In the genomic region with DNA sequence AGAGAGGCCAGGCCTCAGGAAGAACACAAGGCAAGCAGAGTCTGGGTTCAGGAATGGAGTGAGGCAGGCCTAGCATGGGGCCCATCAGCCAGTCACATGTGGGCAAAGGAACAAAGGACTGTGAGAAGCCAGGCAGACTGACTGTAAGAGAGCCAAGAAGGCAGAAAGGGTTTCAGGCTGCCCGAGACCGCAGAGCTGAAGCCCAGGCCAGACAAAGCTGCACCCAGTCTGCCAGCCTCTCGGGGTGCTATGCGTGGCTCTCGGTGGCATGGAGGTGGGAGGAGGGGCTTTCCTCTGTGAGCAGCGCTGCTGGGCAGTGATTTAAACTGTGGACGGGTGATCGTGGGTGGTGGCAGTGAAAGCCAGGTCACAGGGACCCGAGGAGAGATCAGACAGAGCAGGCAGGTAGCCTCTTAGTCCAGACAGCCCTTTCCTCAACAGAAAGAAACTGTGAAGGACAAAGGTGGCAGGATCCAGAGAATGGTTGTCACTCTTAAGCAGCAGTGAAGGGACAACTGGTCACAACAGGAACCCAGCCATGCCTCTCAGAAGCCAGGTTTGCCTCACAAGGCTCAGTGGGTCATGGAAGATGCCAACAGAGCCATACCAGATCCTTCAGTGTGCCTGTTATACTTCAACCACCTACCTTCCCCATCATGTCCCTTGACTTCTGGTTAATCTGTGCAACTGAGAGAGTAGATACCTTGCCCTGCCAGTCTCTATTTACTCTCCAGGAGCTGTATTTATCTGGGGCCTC, we compare ENCODE assay signal across 14 mouse cellular contexts. TPM values are rescaled to one million over a fixed set of nuclear protein-coding genes. Genes with fewer than 3 reads are reported as not detected.
A peak's percentile ranks its signal among the peaks of the same experiment; 100 is the strongest.
DNase-seq lines count a peak whose midpoint lies in the region; TF ChIP-seq lines count a peak whose summit lies in the region.
"Had no signal": no experiment of that assay in that cellular context is flagged by ENCODE, and none has a peak within 500 bp of the region (broad histone marks: within the 10 kb centered on the region; RNA-seq: fewer than 3 reads in every experiment).

No protein-coding gene starts in this region.

- H3K27me3 ChIP-seq in kidney, adult 2 months (replicated peaks; ENCODE audit: control insufficient read depth, insufficient read depth, low read length) = no peaks in the 10 kb centered on the region
- H3K27me3 ChIP-seq: limb, embryonic 12.5 days; lung, embryonic 15.5 days; neural tube, embryonic 12.5 days had no signal

- no peaks in the 10 kb centered on the region; the same call in 1 of the 2 replicates for H3K4me1 ChIP-seq in kidney, adult 2 months (ENCODE audit: control insufficient read depth, insufficient read depth, low read length)
- H3K4me1 ChIP-seq in cortical plate, adult 2 months (ENCODE audit: control insufficient read depth, insufficient read depth, low read length) = peaks cover 25% of the 10 kb centered on the region

- TF ChIP-seq POLR2A in kidney, adult 2 months (IDR thresholded peaks at IDR 0.05; ENCODE audit: low read depth, low read length) = no peak
- TF ChIP-seq POLR2A in cortical plate, adult 2 months (IDR thresholded peaks at IDR 0.05; ENCODE audit: extremely low read depth, insufficient read depth, low read length) = no peak

- 69% methylated on average over 9 of the region's 9 CpGs for WGBS in kidney, adult 2 months

- H3K27ac ChIP-seq in gastrocnemius, adult 2 months = peak overlapping the region; percentile 88
- no peak overlapping the region for H3K27ac ChIP-seq in kidney, adult 2 months (ENCODE audit: insufficient read depth, low read depth, low read length)
- peak overlapping the region; percentile 74; the same call in 1 of the 2 replicates for H3K27ac ChIP-seq in cortical plate, adult 2 months (ENCODE audit: insufficient read depth, low read length)
- H3K27ac ChIP-seq: limb, embryonic 12.5 days; lung, embryonic 15.5 days; neural tube, embryonic 12.5 days had no signal

- DNase-seq in gastrocnemius, adult 2 months = no peak
- no peak for DNase-seq in gastrocnemius, postnatal 4 days (ENCODE audit: low spot score in 2 of 2)
- DNase-seq in kidney, adult 2 months = peak; percentile 14
- no peak for DNase-seq in kidney, postnatal 36 days
- peak; percentile 20 for DNase-seq in MN1 (ENCODE audit: low spot score)
- no peak for DNase-seq in embryo, embryonic 9.5 days (ENCODE audit: extremely low spot score)
- no peak for DNase-seq in lung, postnatal 10 days
- DNase-seq: gastrocnemius, postnatal 10 days; kidney, adult 11 months; thymus, postnatal 36 days had no signal

- no peaks in the 10 kb centered on the region for H3K36me3 ChIP-seq in kidney, adult 2 months (ENCODE audit: control insufficient read depth, insufficient read depth, low read length)
- H3K36me3 ChIP-seq: limb, embryonic 12.5 days; lung, embryonic 15.5 days; neural tube, embryonic 12.5 days had no signal

- no peak for TF ChIP-seq CTCF in gastrocnemius, adult 2 months (IDR thresholded peaks at IDR 0.05)
- no peak for TF ChIP-seq CTCF in kidney, adult 2 months (conservative IDR thresholded peaks at IDR 0.05; ENCODE audit: insufficient read depth, insufficient read length, low read depth, low read length)
- no peak for TF ChIP-seq CTCF in cortical plate, adult 2 months (IDR thresholded peaks at IDR 0.05; ENCODE audit: extremely low read depth, insufficient read depth, low read length)

- intact Hi-C loops in gastrocnemius, adult 2 months (cut with DNase I) = loop anchor here (2.0 kb wide), 1 partner anchor 20 kb away; no protein-coding TSS in a partner anchor

- H3K4me3 ChIP-seq in gastrocnemius, adult 2 months = peak overlapping the region; percentile 19
- H3K4me3 ChIP-seq in kidney, adult 2 months (ENCODE audit: insufficient read depth, low read depth, low read length) = no peak overlapping the region
- no peak overlapping the region for H3K4me3 ChIP-seq in cortical plate, adult 2 months (ENCODE audit: insufficient read depth, low read length)
- H3K4me3 ChIP-seq: limb, embryonic 12.5 days; lung, embryonic 15.5 days; neural tube, embryonic 12.5 days had no signal

RNA-seq across cellular contexts. Expression of a gene that starts 45.9 kb away (rescaled TPM):
- 100 to 1,000 TPM; 173 to 208 TPM for total RNA-seq in gastrocnemius, adult 2 months (2021)
- 100 to 1,000 TPM; 243 to 252 TPM for total RNA-seq in gastrocnemius, postnatal 4 days (2021)
- polyA plus RNA-seq in kidney, adult 2 months (2012; rRNA removed) = 0.80 and 2.3 TPM in 2 replicates
- polyA plus RNA-seq in cortical plate, adult 2 months (2012; rRNA removed) = 48.2 and 50.9 TPM in 2 replicates

RNA-seq across cellular contexts. Expression of a gene that starts 53.8 kb away (rescaled TPM):
- 10 to 100 TPM; 13.1 to 14.9 TPM for total RNA-seq in gastrocnemius, adult 2 months (2021)
- total RNA-seq in gastrocnemius, postnatal 4 days (2021) = 10 to 100 TPM; 26.8 to 31.6 TPM
- polyA plus RNA-seq in kidney, adult 2 months (2012; rRNA removed) = 17.6 and 18.8 TPM in 2 replicates
- 52.6 and 58.9 TPM in 2 replicates for polyA plus RNA-seq in cortical plate, adult 2 months (2012; rRNA removed)

RNA-seq across cellular contexts. Expression of a gene that starts 53.9 kb away (rescaled TPM):
- 10 to 100 TPM in 1 of 2 experiments, 1 to 10 TPM in 1; 9.8 to 11.1 TPM for total RNA-seq in gastrocnemius, adult 2 months (2021)
- total RNA-seq in gastrocnemius, postnatal 4 days (2021) = 10 to 100 TPM; 21.6 to 22.2 TPM
- 14.1 and 14.6 TPM in 2 replicates for polyA plus RNA-seq in kidney, adult 2 months (2012; rRNA removed)
- 13.7 and 14.7 TPM in 2 replicates for polyA plus RNA-seq in cortical plate, adult 2 months (2012; rRNA removed)

Comparison
In these comparisons a context has a peak if more than half of its experiments do, and no peak if none do; other contexts are left out.
1. DNase-seq: peak in kidney, adult 2 months (single experiment) and MN1 (single experiment); none in gastrocnemius, adult 2 months (single experiment), gastrocnemius, postnatal 4 days (0 of 2), kidney, postnatal 36 days (0 of 2), embryo, embryonic 9.5 days (single experiment) and lung, postnatal 10 days (single experiment).